Mouse (Mus musculus): ENCODE results near the gene Kcnk7. TPM values are rescaled to one million over a fixed set of nuclear protein-coding genes. Genes with fewer than 3 reads are reported as not detected.

The Kcnk7 gene
- polyA plus RNA-seq, 1 experiment from 2014 or later = 0.17 TPM

GRCm38 (mm10) chr19:5741641-5742240 is 37.6 kb downstream of the Kcnk7 start:
- WGBS = 1% methylated on average over 52 of the region's 55 CpGs

GRCm38 (mm10) chr19:5742241-5742641 is 38.1 kb downstream of the Kcnk7 start:
- 3% methylated on average over 32 of the region's 32 CpGs for WGBS
- H3K27me3 ChIP-seq (replicated peaks) = peaks cover 54% of the 10 kb centered on the region
- peak overlapping the region; percentile 95 for H3K9ac ChIP-seq
- peak overlapping the region; percentile 91 for H3K27ac ChIP-seq (ENCODE audit: poor library complexity, severe bottlenecking)
- peak overlapping the region; percentile 95 for H3K4me2 ChIP-seq
- peak; percentile 27; the same call in 1 of the 2 replicates for ATAC-seq (ENCODE audit: insufficient number of reproducible peaks, low FRiP score)
- peaks cover 49% of the 10 kb centered on the region for H3K4me1 ChIP-seq (replicated peaks)
- H3K4me3 ChIP-seq = peak overlapping the region; percentile 80
- H3K36me3 ChIP-seq = no peaks in the 10 kb centered on the region
- no peaks in the 10 kb centered on the region for H3K9me3 ChIP-seq (replicated peaks)

More at GRCm38 (mm10) chr19:5741641-5742240, 37.6 kb downstream of the Kcnk7 start:
- peak; percentile 52 for ATAC-seq (ENCODE audit: insufficient number of reproducible peaks, low FRiP score)
- Histone ChIP-seq H3K27ac (ENCODE audit: poor library complexity, severe bottlenecking) (peak overlapping the region; percentile 91), H3K36me3 (no peaks in the 10 kb centered on the region), H3K27me3 (replicated peaks) (peaks cover 50% of the 10 kb centered on the region), H3K9ac (peak overlapping the region; percentile 95), H3K4me3 (peak overlapping the region; percentile 80), H3K4me1 (replicated peaks) (peaks cover 44% of the 10 kb centered on the region), H3K4me2 (peak overlapping the region; percentile 95), H3K9me3 (replicated peaks) (no peaks in the 10 kb centered on the region)

GRCm38 (mm10) chr19:5743576-5743975 is 39.4 kb downstream of the Kcnk7 start:
- 55% methylated on average over 5 of the region's 5 CpGs for WGBS
- H3K4me3 ChIP-seq = peak overlapping the region; percentile 80; the same call in 1 of the 2 replicates
- peaks cover 4% of the 10 kb centered on the region; the same call in 1 of the 2 replicates for H3K36me3 ChIP-seq
- H3K27ac ChIP-seq (ENCODE audit: poor library complexity, severe bottlenecking) = no peak overlapping the region
- H3K9ac ChIP-seq = peak overlapping the region; percentile 95; the same call in 1 of the 2 replicates
- H3K9me3 ChIP-seq (replicated peaks) = no peaks in the 10 kb centered on the region
- H3K27me3 ChIP-seq (replicated peaks) = peaks cover 66% of the 10 kb centered on the region
- no peak for ATAC-seq (ENCODE audit: insufficient number of reproducible peaks, low FRiP score)
- H3K4me2 ChIP-seq = peak overlapping the region; percentile 95
- peaks cover 50% of the 10 kb centered on the region for H3K4me1 ChIP-seq (replicated peaks)

- Histone ChIP-seq H3K36me3 (peaks cover 8% of the 10 kb centered on the region; the same call in 1 of the 2 replicates), H3K9me3 (replicated peaks) (no peaks in the 10 kb centered on the region), H3K4me1 (replicated peaks) (peaks cover 48% of the 10 kb centered on the region), H3K4me3 (peak overlapping the region; percentile 26), H3K4me2 (peak overlapping the region; percentile 70), H3K27me3 (replicated peaks) (peaks cover 80% of the 10 kb centered on the region), H3K9ac (peak overlapping the region; percentile 61), H3K27ac (ENCODE audit: poor library complexity, severe bottlenecking) (no peak overlapping the region)
- 0 out of 2 replicates have a peak, but pooled peaks have one; percentile 18 for ATAC-seq (ENCODE audit: insufficient number of reproducible peaks, low FRiP score)
- WGBS = 6% methylated on average over 36 of the region's 36 CpGs
Measured at GRCm38 (mm10) chr19:5745756-5746710, 41.9 kb downstream of the Kcnk7 start.

GRCm38 (mm10) chr19:5746907-5747363 is 42.8 kb downstream of the Kcnk7 start:
- no peak overlapping the region for H3K27ac ChIP-seq (ENCODE audit: poor library complexity, severe bottlenecking)
- peaks cover 8% of the 10 kb centered on the region; the same call in 1 of the 2 replicates for H3K36me3 ChIP-seq
- H3K9me3 ChIP-seq (replicated peaks) = no peaks in the 10 kb centered on the region
- WGBS = 27% methylated on average over 12 of the region's 12 CpGs
- no peak overlapping the region for H3K4me2 ChIP-seq
- peaks cover 52% of the 10 kb centered on the region for H3K4me1 ChIP-seq (replicated peaks)
- H3K9ac ChIP-seq = no peak overlapping the region
- no peak overlapping the region for H3K4me3 ChIP-seq
- ATAC-seq (ENCODE audit: insufficient number of reproducible peaks, low FRiP score) = no peak
- peaks cover 89% of the 10 kb centered on the region for H3K27me3 ChIP-seq (replicated peaks)

GRCm38 (mm10) chr19:5749476-5749875 is 45.3 kb downstream of the Kcnk7 start:
- Histone ChIP-seq H3K27ac (ENCODE audit: poor library complexity, severe bottlenecking) (no peak overlapping the region), H3K4me2 (no peak overlapping the region), H3K36me3 (peaks cover 19% of the 10 kb centered on the region), H3K4me3 (no peak overlapping the region), H3K27me3 (replicated peaks) (peaks cover 96% of the 10 kb centered on the region), H3K9ac (no peak overlapping the region), H3K9me3 (replicated peaks) (no peaks in the 10 kb centered on the region), H3K4me1 (replicated peaks) (peaks cover 36% of the 10 kb centered on the region)
- 78% methylated on average over 6 of the region's 6 CpGs for WGBS
- ATAC-seq (ENCODE audit: insufficient number of reproducible peaks, low FRiP score) = no peak

- peaks cover 28% of the 10 kb centered on the region for H3K4me1 ChIP-seq (replicated peaks)
- H3K4me2 ChIP-seq = no peak overlapping the region
- 0 out of 2 replicates have a peak overlapping the region, but pooled peaks have one; percentile 22 for H3K9ac ChIP-seq
- no peaks in the 10 kb centered on the region for H3K9me3 ChIP-seq (replicated peaks)
- no peak overlapping the region for H3K4me3 ChIP-seq
- ATAC-seq (ENCODE audit: insufficient number of reproducible peaks, low FRiP score) = no peak
- peaks cover 98% of the 10 kb centered on the region for H3K27me3 ChIP-seq (replicated peaks)
- WGBS = 8% methylated on average over 22 of the region's 22 CpGs
- peaks cover 20% of the 10 kb centered on the region for H3K36me3 ChIP-seq
- H3K27ac ChIP-seq (ENCODE audit: poor library complexity, severe bottlenecking) = no peak overlapping the region
Measured at GRCm38 (mm10) chr19:5750951-5751350, 46.8 kb downstream of the Kcnk7 start.

GRCm38 (mm10) chr19:5751742-5752141 is 47.6 kb downstream of the Kcnk7 start:
- 9% methylated on average over 17 of the region's 20 CpGs for WGBS
- peaks cover 20% of the 10 kb centered on the region for H3K36me3 ChIP-seq
- peaks cover 26% of the 10 kb centered on the region for H3K4me1 ChIP-seq (replicated peaks)
- no peak overlapping the region for H3K27ac ChIP-seq (ENCODE audit: poor library complexity, severe bottlenecking)
- peaks cover 100% of the 10 kb centered on the region for H3K27me3 ChIP-seq (replicated peaks)
- no peak overlapping the region for H3K4me3 ChIP-seq
- H3K9ac ChIP-seq = 0 out of 2 replicates have a peak overlapping the region, but pooled peaks have one; percentile 22
- ATAC-seq (ENCODE audit: insufficient number of reproducible peaks, low FRiP score) = no peak
- H3K4me2 ChIP-seq = peak overlapping the region; percentile 26; the same call in 1 of the 2 replicates
- no peaks in the 10 kb centered on the region for H3K9me3 ChIP-seq (replicated peaks)

- H3K27me3 ChIP-seq (replicated peaks) = peaks cover 83% of the 10 kb centered on the region
- WGBS = 12% methylated on average over 25 of the region's 29 CpGs
Measured at GRCm38 (mm10) chr19:5756321-5756985, 52.3 kb downstream of the Kcnk7 start.

More at GRCm38 (mm10) chr19:5756321-5756985, 52.3 kb downstream of the Kcnk7 start:
- peak; percentile 29; the same call in 1 of the 2 replicates for ATAC-seq (ENCODE audit: insufficient number of reproducible peaks, low FRiP score)
- peaks cover 22% of the 10 kb centered on the region for H3K4me1 ChIP-seq (replicated peaks)
- no peaks in the 10 kb centered on the region for H3K9me3 ChIP-seq (replicated peaks)
- peak overlapping the region; percentile 39 for H3K4me3 ChIP-seq
- peak overlapping the region; percentile 66 for H3K9ac ChIP-seq
- no peak overlapping the region for H3K27ac ChIP-seq (ENCODE audit: poor library complexity, severe bottlenecking)
- peak overlapping the region; percentile 71 for H3K4me2 ChIP-seq
- H3K36me3 ChIP-seq = peaks cover 53% of the 10 kb centered on the region

Measured in heart, embryonic 12.5 days (tissue).